Mouse (Mus musculus) frontal cortex, postnatal 25 days (tissue): ENCODE measurements at regions not wholly inside any gene's neighbourhood (a gene's known extent, or its start where the extent isn't known, plus 50 kb on each side); places are given as distances from the start of the nearest gene placed in this dataset.

Experiments used
- DNase-seq, 2 experiments: peaks; one replicate each; pipeline ENCODE4 v3.0.0; 2022; ENCODE audit warnings: low spot score in 2 of 2

DNA sequence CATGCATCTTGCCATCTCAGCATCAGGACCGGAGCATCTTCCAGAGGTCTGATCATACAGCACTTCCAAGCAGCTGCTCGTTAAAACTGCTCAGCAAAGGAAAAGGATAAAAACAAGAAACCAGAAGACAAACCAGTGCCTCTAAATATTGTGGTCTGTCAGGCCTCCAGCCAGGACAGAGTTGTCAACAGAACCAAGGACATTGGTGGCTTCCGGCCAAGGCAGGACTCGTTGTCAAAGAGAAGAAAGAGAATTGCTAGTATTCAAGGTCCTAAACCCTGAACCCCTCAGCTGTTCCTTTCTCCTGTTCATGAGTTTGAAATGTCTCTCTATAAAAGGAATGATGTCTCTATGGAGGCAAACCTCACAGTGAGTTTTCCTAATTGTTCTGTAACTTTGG is 155.0 kb downstream of the Sp3 start:
- no peak for DNase-seq

DNA sequence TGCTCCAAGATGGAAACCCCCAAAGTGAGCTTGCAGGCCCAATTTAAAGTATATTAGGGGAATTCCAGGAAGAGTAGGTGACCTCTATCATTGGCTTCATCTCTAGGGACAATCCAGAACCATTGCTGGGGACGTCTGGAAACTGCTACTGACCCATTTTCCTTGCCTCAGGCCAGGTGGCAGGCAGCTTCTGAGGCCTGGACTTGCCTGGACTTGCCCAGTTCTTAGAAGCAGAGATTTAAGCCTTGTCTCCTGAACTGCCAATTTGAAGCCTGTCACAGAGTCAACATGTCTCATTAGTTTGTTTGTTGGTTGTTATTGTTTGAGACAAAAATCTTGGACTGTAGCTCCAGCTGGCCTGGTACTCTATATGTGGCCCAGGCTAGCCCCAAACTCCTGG is 151.1 kb downstream of the Sp3 start:
- DNase-seq = no peak

DNA sequence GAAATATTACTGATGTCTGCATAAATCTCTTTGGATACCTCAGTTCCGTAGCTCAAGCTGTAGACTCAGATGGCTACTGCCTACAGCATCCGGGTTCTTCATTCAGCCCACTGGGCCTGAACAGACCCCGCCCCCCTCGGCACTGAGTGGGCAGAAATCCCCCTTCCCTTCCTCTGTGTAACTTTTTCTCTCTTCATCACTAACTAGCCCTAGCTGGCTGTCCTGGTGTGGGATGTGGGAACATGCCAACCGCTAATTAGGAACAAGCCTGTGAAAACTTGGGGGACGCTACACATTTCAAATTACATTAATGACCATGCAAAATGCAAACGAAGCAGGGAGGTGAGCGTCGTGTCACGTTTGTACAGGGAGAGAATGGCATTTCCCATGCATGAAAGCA is 147.5 kb downstream of the Sp3 start:
- DNase-seq = no peak

DNA sequence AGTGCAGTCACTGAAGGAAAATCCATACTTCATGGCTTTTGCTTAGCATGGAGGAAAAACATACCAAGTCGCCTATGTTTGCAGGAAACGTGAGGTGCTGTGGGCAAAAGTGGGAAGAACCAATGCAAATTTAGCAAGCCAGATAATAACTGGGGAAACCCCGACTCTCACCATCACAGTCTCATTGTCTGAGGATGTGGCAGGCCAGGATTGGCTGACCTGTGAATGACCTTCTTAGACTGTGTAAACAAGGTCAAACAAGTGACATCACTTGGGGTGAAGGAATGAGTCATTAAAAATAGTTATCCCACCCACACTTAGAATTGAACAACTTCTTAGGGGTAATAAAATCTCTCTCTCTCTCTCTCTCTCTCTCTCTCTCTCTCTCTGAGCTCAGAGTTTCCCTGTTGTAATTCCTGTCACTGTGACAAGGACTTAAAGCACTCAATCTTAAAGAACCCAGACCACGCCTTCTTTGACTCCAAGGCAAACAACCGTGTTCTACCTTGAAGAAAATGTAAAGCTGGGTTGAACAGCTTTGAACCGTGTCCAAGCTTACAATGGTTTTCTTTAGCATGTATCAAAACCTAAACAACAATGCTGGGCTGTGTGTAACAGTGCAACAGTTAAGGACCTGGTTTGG is 142.0 kb downstream of the Sp3 start:
- DNase-seq = no peak

DNA sequence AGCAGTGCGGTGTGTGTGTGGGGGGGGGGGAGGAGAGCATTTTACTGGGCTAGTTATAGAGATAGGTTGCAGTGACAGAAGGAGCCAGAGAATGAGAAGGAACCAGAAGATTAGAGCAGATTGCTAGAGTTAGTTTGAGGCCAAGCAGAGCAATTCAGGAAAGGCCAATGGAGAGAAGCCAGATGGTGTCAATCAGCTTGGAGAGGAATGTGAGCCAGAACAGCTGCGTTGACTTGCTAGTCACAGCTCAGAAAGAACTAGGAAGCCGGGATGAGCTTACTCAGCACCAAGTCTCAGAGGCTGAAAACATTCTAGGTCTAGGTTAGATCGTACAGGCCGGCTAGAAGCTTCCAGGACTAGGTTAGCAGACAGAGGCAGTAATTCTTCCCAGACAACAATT is 140.6 kb downstream of the Sp3 start:
- no peak for DNase-seq

DNA sequence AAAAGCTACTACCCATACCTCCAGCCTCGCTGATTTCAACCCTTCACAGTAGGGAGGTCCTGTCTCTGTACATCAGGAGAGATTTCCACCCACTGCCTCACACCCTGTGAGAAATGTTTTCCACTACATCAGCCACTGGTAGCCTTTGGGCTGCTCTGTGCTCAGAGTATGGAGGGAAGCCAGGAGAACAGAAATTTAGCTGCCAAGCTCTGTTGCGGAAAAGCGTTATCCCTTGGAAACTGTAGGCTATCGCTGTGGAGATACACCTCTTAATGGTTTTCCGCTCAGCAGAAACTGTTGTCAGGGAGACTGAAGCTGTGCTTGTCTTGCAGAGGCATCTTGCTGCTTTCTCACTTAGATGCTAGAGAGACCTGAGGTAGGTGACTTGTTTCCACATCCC is 138.9 kb downstream of the Sp3 start:
- DNase-seq = no peak

DNA sequence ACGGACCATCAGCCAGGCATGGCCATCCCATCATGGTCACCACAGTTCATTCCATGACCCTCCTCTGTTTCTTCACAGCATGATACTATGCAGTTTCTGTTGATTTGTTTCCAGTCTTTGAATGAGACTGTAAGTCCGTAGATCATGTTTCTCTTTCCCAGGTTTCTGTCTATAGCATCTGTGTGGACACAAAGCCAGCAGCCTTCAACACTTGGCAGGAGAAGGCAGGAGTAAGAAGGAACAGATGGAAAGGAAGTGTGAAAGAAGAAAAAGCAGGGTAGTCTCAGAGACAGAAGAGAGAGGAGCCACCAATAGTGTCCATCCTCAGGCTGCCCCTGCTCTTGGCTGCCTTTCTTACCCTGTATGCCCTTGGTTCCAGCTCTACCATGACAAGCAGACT is 136.6 kb downstream of the Sp3 start:
- DNase-seq = no peak

DNA sequence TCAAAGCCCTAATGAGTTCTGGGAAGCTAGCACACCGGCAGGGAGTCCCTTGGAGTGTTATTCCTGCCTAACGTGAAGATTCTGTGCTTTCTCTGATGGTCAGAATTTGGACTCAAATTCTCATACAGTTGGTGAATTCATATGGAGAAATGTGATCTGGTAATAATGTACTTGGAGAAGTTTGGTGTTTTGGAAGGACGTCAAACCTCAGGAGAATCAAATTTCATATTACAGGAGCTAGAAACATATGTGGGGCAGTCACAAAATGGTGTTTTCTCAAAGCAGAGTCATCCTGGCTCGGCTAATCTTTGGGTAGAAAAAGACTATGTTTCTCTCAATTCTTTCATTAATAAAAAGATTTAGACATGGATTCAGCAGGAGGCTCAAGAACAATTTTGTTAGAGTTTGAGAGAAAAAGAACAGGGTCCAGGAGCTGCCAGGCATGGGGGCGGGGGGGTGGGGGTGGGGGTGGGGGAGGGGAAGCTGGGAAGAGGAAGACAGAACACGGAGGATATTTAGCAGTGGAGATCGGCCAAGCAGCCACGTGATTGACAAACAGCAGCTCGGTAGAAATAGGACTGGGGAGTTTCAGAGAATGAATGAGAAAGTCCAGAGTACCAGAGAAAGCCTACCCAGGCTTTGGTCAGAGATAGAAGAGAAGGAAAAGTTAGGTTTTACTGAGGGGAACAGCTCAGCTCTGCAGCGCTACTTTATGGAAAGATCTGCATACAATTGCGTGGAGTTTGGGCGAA is 130.6 kb downstream of the Sp3 start:
- no peak for DNase-seq

DNA sequence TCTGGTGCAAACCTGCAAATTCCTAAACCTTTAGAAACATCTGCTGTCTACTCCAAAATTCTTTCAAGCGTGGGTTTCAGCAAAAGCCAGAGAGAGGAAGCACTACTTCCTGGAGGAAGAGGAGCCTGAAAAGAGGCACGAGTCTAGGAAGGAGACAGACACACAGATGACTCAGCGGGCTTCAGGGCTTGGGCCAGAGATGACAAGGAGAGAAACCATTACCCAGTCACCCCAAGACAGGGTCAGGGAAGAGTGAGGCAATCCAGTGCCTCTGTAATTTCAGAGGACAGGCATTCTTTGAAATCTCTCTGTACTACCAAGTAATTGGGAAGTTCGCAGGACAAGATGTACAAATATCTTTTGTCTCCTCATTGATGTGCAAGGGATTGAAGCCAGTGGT is 127.7 kb downstream of the Sp3 start:
- DNase-seq = no peak

DNA sequence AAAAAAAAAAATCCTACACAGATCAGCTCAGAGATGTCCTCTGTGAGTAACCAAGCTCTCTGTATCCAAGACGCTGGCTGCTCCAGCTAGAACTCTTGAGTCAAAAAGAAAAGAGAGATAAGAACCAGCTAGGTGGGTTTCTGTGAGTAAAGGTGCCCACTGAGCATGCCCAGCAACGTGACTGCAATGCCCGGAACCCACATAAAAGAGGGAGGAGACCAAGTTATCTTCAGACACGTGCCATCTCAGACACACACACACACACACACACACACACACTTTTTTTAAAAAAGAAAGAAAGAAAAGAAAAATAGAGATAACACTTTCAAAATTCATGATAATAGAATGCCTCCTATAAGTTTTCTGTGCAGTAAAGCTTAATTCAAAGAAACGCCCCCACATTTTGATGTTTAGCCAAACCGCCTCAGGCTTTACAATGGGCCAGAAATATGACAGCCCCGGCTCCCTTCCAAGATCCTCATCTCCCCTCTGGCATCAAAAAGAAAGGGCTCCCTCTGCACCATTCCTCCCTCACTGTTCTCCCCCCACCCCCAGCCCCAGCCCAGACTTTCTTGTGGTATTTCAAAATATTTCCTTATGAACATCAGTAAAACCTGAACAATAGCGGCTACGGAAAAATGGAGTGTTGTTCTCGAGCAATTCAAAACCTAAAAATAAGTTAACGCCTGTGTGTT is 124.8 kb downstream of the Sp3 start:
- no peak for DNase-seq

DNA sequence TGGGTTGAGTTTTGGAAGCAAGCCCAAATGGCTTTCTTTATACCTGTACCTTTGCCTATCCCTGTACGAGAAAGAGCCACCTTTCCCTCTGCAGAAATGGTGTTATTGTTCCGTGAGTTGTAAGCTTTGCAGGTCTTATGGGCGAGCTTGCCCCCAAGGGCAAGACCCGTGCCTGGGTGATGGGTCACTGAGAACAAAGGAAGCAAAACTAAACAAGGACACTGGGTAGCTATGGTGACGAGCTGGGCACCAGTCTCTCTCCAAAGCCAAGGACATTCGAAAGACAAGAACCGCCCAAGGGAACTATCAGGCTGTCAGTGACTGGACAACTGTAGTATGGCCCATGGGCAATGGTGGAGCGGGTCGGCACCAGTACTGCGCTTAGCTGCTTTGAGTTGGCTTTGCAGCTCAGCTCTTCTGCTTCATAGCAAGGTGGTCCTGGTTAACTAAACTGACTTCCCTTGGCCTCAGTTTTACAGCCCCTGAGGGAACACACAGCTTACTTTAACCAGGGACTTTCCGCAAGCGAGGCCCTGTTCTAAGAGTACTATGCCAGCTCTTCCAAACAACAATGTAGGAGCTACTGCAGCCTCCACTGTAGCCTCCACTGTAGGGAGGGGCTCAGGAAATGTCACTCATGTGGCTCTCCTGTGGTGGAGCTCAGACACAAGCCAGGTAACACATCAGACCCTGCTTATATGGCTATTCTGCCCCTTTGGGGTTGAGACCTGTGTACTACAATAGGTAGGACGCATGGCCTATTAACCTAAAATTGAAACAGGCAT is 124.1 kb downstream of the Sp3 start:
- DNase-seq = no peak

DNA sequence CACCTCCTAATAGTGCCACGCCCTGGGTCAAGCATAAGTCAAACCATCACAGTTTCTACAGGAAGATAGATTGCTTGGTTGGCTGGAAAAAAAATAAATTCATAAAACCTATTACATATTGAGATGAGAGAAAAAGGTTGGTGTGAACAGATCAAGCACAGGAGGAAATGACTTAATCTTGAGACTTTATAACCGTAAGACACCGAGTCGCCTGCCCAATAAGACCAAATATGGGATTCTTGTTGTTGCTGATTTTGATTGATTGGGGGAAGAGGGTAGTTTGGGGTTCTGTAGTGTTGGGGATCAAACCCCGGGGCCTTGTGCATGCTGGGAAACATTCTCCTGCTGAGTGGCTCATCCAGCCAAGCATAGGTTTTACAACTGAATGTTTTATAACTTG is 122.9 kb downstream of the Sp3 start:
- no peak for DNase-seq

DNA sequence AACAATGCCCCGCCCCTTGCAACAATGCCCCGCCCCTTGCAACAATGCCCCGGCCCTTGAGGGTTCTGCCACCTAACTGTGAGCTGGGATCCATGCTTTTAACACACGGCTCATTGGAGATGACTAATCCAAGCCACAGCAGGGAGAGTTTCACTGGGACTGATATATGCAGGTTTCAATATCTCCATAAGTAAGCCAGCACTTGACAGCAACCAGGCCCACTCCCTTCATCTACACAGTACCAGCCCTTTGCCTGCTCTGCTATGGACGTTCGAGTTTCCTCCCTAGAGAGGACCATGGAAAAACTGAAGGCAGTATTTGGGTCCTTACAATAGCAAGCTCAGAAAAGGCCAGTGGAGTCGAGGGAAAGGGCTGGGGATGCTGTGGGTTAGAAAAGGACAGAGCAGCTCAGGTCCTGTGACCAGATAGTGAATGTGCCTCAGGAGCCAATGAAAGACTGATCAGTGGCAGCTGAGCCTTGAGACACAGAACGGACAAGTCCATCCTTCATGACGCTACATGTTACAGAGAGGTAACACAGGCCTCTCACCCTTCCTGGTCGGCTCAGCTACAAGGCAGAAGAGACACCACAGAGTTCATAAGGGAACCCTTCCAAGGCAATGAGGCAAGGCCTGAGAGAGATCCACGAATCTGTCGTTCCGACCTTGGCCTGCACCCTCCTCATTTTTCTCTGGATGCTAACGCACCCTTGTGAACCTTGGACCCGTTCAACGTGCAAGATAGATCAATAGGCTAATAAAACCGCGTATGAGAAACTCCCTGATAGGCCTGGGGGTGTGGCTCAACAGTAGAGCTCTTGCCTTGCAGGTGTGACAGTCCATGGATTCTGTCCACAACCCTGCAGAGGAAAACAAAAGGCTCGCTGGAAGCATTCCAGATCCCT is 114.5 kb downstream of the Sp3 start:
- DNase-seq = no peak

DNA sequence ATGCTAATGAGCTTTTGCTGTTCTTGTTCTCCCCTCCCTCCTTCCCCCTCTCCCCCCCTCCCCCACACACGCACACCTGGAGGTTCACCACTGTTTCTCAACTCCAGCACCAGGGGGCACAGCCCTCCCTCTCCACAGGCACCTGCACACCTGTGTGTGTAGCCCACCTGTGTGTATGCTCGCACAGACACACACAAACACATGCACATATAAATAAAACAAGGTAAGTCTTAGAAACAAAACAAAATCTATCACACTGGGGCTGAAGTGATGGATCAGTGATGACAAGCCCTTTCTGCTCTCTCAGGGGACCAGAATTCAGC is 113.9 kb downstream of the Sp3 start:
- DNase-seq = no peak

DNA sequence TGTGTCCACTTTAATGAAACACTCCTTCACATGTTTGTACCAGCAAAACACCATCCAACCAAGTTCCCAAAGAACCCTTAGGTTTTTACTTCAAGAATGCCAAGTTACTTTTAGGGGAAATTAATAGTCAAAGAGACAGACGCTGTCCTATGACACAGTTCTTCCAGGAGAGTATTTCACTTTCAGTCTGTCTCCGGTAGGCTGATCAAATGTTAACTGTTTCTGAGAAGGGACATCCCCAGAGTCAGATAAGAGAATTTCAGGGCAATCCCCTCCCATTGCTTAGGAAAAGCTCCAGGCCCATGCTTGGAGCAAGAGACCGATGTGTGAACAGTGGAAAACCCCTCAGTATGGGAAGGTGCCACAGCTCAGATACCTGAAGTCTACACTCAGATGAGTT is 112.1 kb downstream of the Sp3 start:
- no peak for DNase-seq

DNA sequence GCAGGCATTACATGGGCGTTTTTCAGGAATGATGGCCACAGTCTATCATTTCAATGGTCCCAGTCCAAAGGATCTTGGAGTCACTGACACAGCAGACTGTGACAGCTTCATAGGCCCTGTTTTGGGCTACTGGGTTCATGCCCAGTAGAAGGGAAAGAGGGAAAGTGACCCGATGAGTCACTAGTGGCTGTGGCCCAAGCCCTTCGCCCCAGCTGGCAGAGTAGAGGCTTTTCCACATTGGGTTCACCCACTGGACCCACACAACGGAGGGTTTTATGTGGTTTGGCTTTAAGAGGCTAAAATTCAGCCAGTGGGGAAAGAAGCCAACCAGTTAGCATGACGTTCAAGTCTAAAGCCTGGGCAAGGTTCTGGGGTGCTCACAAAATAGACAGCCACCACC is 108.4 kb downstream of the Sp3 start:
- peak in 1 of 2 experiments; percentile 9 for DNase-seq

DNA sequence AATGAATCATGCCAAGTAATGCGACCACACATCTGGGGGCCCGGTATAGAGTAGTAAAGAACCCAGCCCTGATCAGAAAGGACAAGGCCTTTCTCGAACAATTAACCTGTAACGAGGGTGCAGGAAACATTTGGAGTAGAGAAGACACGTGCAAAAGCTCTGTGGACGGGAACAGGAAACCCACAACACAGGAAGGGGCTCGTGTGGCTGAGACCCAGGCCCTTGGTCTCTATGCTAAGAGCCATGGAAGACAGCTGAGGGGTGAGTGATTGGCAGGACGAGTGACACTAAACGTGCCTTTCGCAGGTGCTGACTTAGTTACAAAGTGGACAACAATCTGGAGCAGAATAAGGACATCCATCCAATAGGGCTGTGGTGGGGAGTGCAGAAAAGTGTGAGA is 106.3 kb downstream of the Sp3 start:
- no peak for DNase-seq

DNA sequence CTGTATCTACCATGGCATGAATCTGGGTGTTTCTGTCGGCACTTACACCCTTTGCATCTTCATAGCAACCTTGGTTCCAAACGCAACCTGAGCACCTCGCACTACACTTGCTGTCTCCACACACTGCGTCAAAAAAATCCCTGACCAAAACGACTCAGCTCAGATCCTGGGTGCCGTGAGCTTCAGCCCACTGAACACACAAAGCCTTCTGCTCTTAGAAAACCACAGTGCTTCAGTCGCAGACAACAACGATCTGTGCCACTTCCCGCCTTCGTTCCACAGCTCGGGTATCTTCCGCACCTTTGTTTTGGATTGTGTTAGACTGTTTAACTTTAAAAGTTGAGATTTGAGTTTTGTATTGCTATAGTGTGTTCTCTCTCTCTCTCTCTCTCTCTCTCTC is 105.7 kb downstream of the Sp3 start:
- no peak for DNase-seq

DNA sequence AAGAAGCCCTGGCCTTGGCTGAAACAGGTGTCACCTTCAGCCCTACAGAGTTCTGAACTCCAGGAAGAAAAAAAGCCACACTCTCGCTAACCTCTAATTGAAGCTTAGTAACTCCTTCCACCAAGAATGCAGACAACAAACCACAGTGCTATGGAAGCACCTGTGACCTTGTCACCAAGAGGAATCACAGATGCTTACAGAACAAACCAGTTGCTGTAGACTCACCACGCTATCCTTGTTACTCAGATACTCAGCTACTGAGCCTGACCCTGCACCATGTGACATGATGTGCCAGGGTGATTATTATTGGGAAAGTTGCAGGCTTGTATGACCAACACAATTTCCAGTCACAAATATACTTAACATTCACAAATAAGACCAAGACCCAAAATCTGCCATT is 104.6 kb downstream of the Sp3 start:
- no peak for DNase-seq

DNA sequence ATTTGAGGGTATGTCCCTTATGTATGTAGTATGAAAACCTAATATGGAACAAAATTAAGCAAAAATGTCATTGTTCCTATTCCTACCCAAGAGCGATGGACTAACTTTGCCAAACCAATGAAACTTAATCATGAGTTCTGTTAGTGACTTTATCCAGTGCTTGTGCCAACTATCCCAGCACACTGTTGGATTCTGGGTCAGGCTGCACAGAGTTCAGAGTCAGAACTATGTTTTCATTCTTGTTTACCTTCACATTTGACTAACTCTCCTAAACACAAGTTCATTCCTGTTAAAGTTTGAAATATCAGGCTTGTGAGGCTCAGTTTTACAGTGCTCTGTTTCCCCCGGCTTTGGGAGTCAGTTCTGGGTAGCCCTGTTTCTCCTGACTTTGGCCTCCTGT is 100.2 kb downstream of the Sp3 start:
- DNase-seq = no peak

DNA sequence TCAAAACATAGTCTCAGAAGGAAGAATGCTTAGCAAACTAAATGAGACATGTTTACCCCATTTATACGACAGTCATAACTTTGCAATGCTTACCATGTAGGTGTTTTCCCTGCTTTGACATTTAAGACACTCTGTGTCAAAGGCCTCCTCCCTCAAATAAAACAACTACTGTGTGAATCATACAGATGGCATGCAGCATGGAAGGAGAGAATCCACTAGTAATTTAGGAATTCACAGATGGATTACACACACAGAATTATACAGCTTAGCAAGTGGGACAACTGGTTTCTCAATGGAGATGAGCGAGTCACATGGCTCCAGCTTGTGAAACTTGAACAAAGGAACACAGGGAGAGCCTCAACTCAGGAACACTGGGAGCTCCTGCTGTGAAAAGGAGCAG is 98.7 kb downstream of the Sp3 start:
- DNase-seq = no peak

DNA sequence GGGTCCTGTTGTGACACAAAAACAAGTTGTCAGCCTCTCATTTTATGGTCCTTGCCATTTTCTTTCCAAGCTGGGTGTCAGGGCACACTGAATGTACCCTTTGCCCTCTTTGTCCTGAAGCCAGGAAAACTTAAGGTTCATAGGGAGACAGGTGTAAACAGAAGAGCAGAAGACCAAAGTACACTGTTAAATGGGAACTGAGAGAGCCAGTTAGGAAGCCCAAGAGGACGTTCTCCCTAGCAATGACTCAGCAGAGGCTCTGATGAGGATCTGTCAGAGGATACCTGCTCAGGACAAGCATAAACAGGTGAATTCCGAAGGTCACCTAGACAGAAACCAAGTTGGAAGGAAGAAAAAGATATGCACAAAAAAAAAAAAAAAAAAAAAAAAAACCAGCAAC is 94.0 kb downstream of the Sp3 start:
- no peak for DNase-seq
